ENCODE assay signal across 18 mouse cellular contexts in the genomic region with DNA sequence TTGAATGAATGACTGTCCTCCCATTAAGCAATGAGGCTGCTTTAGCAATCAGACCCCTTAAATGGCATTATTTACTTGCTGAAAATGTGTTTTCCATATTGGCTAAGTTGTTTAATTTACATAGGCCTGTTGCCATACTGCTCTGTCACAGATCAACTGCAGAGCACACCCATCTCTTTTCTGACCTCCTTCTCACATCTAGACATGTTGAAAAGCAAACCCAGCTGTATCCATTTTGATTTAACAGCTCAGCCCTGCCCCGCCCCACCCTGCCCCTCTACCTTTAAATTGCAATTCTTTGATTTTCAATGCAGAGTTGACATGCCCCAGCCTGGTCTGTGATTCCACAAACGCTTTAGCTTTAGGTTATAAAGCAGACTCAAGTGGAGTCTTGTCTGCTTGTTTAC.
DNase-seq lines count a peak whose midpoint lies in the region; ATAC-seq and TF ChIP-seq lines count a peak whose summit lies in the region.
"Had no signal": no experiment of that assay in that cellular context is flagged by ENCODE, and none has a peak within 500 bp of the region (broad histone marks: within the 10 kb centered on the region; RNA-seq: fewer than 3 reads in every experiment).

No protein-coding gene starts in this region.

- no peak overlapping the region for H3K9ac ChIP-seq in liver, embryonic 15.5 days
- H3K9ac ChIP-seq in liver, embryonic 12.5 days = no peak overlapping the region
- H3K9ac ChIP-seq in limb, embryonic 14.5 days (ENCODE audit: low read depth, low read length, severe bottlenecking) = no peak overlapping the region
- H3K9ac ChIP-seq in hindbrain, embryonic 11.5 days (ENCODE audit: low read depth, low read length) = no peak overlapping the region
- no peak overlapping the region for H3K9ac ChIP-seq in hindbrain, embryonic 14.5 days
- H3K9ac ChIP-seq: heart, embryonic 12.5 days; limb, embryonic 12.5 days; midbrain, embryonic 15.5 days had no signal

- H3K36me3 ChIP-seq in liver, embryonic 15.5 days (replicated peaks) = no peaks in the 10 kb centered on the region
- H3K36me3 ChIP-seq in liver, embryonic 12.5 days = no peaks in the 10 kb centered on the region
- no peaks in the 10 kb centered on the region for H3K36me3 ChIP-seq in limb, embryonic 14.5 days (ENCODE audit: control insufficient read depth, insufficient read depth, low read length)
- H3K36me3 ChIP-seq in hindbrain, embryonic 11.5 days (ENCODE audit: control insufficient read depth, insufficient read depth, low read length) = no peaks in the 10 kb centered on the region
- no peaks in the 10 kb centered on the region for H3K36me3 ChIP-seq in hindbrain, embryonic 14.5 days (replicated peaks; ENCODE audit: control insufficient read depth, insufficient read depth)
- H3K36me3 ChIP-seq: heart, embryonic 12.5 days; limb, embryonic 12.5 days; midbrain, embryonic 15.5 days had no signal

- TF ChIP-seq POLR2A in limb, embryonic 14.5 days (IDR thresholded peaks at IDR 0.05; ENCODE audit: borderline replicate concordance, extremely low read depth, insufficient read depth, insufficient read length) = no peak

- H3K27me3 ChIP-seq in liver, embryonic 15.5 days = no peaks in the 10 kb centered on the region
- H3K27me3 ChIP-seq in liver, embryonic 12.5 days (replicated peaks) = no peaks in the 10 kb centered on the region
- no peaks in the 10 kb centered on the region for H3K27me3 ChIP-seq in limb, embryonic 14.5 days (ENCODE audit: control insufficient read depth, insufficient read depth, low read length)
- H3K27me3 ChIP-seq in hindbrain, embryonic 11.5 days (ENCODE audit: control insufficient read depth, insufficient read depth, low read length) = no peaks in the 10 kb centered on the region
- no peaks in the 10 kb centered on the region for H3K27me3 ChIP-seq in hindbrain, embryonic 14.5 days (ENCODE audit: control insufficient read depth, insufficient read depth, low read length)
- H3K27me3 ChIP-seq: heart, embryonic 12.5 days; limb, embryonic 12.5 days; midbrain, embryonic 15.5 days had no signal

- H3K4me2 ChIP-seq in liver, embryonic 15.5 days = no peak overlapping the region
- H3K4me2 ChIP-seq in liver, embryonic 12.5 days = no peak overlapping the region
- H3K4me2 ChIP-seq in limb, embryonic 14.5 days (replicated peaks; ENCODE audit: low read depth, low read length, severe bottlenecking) = no peak overlapping the region
- no peak overlapping the region for H3K4me2 ChIP-seq in hindbrain, embryonic 11.5 days (replicated peaks; ENCODE audit: low read depth, low read length)
- H3K4me2 ChIP-seq in hindbrain, embryonic 14.5 days (replicated peaks) = no peak overlapping the region
- H3K4me2 ChIP-seq: heart, embryonic 12.5 days; limb, embryonic 12.5 days; midbrain, embryonic 15.5 days had no signal

- H3K4me3 ChIP-seq in liver, embryonic 15.5 days (replicated peaks) = no peak overlapping the region
- H3K4me3 ChIP-seq in liver, embryonic 12.5 days = no peak overlapping the region
- H3K4me3 ChIP-seq in limb, embryonic 14.5 days (replicated peaks; ENCODE audit: low read length) = no peak overlapping the region
- H3K4me3 ChIP-seq in hindbrain, embryonic 11.5 days (ENCODE audit: low read depth, low read length) = no peak overlapping the region
- H3K4me3 ChIP-seq in hindbrain, embryonic 14.5 days (replicated peaks; ENCODE audit: low read length) = no peak overlapping the region
- H3K4me3 ChIP-seq: erythroblast, embryonic 14.5 days; heart, embryonic 12.5 days; limb, embryonic 12.5 days; midbrain, embryonic 15.5 days had no signal

- DNase-seq in NIH3T3 (ENCODE audit: low read depth) = peak; percentile 82
- peak; percentile 73 for DNase-seq in adipocyte (ENCODE audit: low spot score)
- peak; percentile 18 for DNase-seq in limb, embryonic 14.5 days (ENCODE audit: low spot score)
- DNase-seq in hindbrain, embryonic 11.5 days (ENCODE audit: low spot score) = no peak
- DNase-seq in hindbrain, embryonic 14.5 days (ENCODE audit: low spot score) = no peak
- no peak for DNase-seq in embryo, embryonic 11 days
- DNase-seq: cerebellum, adult 9-11 months; retina, postnatal 1 day; right cerebral cortex, postnatal 4 days; thymus, adult 2 months had no signal

- H3K27ac ChIP-seq in liver, embryonic 15.5 days (replicated peaks) = 0 out of 2 replicates have a peak overlapping the region, but pooled peaks have one; percentile 14
- H3K27ac ChIP-seq in liver, embryonic 12.5 days = no peak overlapping the region
- H3K27ac ChIP-seq in limb, embryonic 14.5 days (replicated peaks; ENCODE audit: low read depth, low read length) = no peak overlapping the region
- no peak overlapping the region for H3K27ac ChIP-seq in hindbrain, embryonic 11.5 days (ENCODE audit: low read depth, low read length)
- no peak overlapping the region for H3K27ac ChIP-seq in hindbrain, embryonic 14.5 days
- H3K27ac ChIP-seq: hindbrain, postnatal 0 days; limb, embryonic 12.5 days; midbrain, embryonic 15.5 days had no signal

- ATAC-seq in liver, embryonic 15.5 days (ENCODE audit: insufficient read depth) = peak; percentile 54
- ATAC-seq in liver, embryonic 12.5 days = no peak
- no peak for ATAC-seq in limb, embryonic 14.5 days (ENCODE audit: low FRiP score, low read depth)
- no peak for ATAC-seq in hindbrain, embryonic 11.5 days (ENCODE audit: low FRiP score)
- ATAC-seq in hindbrain, embryonic 14.5 days (ENCODE audit: low FRiP score) = no peak
- ATAC-seq: forebrain, embryonic 16.5 days; hindbrain, postnatal 0 days; midbrain, embryonic 15.5 days had no signal

- H3K4me1 ChIP-seq in liver, embryonic 15.5 days (replicated peaks) = no peaks in the 10 kb centered on the region; the same call in 1 of the 2 replicates
- no peaks in the 10 kb centered on the region for H3K4me1 ChIP-seq in liver, embryonic 12.5 days
- H3K4me1 ChIP-seq in limb, embryonic 14.5 days (ENCODE audit: control insufficient read depth, insufficient read depth, low read length) = no peaks in the 10 kb centered on the region
- H3K4me1 ChIP-seq in hindbrain, embryonic 11.5 days (replicated peaks; ENCODE audit: control insufficient read depth, insufficient read depth, low read length) = no peaks in the 10 kb centered on the region
- H3K4me1 ChIP-seq in hindbrain, embryonic 14.5 days (replicated peaks; ENCODE audit: control insufficient read depth, insufficient read depth, low read length) = no peaks in the 10 kb centered on the region
- H3K4me1 ChIP-seq: heart, embryonic 12.5 days; midbrain, embryonic 15.5 days had no signal

- 38% methylated on average over 2 of the region's 2 CpGs for WGBS in liver, embryonic 15.5 days (ENCODE audit: insufficient replicate concordance)
- 65% methylated on average over 2 of the region's 2 CpGs for WGBS in liver, embryonic 12.5 days (ENCODE audit: insufficient replicate concordance)
- 46% methylated on average over 2 of the region's 2 CpGs for WGBS in limb, embryonic 14.5 days
- 93% methylated on average over 2 of the region's 2 CpGs for WGBS in hindbrain, embryonic 11.5 days
- 90% methylated on average over 2 of the region's 2 CpGs for WGBS in hindbrain, embryonic 14.5 days

- H3K9me3 ChIP-seq in liver, embryonic 15.5 days (replicated peaks) = no peaks in the 10 kb centered on the region
- H3K9me3 ChIP-seq in liver, embryonic 12.5 days (replicated peaks) = 0 out of 2 replicates have a peak, but pooled peaks cover 5% of the 10 kb centered on the region
- H3K9me3 ChIP-seq in limb, embryonic 14.5 days (ENCODE audit: control insufficient read depth, low read length) = peaks cover 1% of the 10 kb centered on the region
- H3K9me3 ChIP-seq in hindbrain, embryonic 11.5 days (ENCODE audit: control insufficient read depth, low read length) = no peaks in the 10 kb centered on the region
- peaks cover 4% of the 10 kb centered on the region for H3K9me3 ChIP-seq in hindbrain, embryonic 14.5 days (ENCODE audit: control insufficient read depth, low read length)
- H3K9me3 ChIP-seq: midbrain, embryonic 15.5 days had no signal

Comparison
In these comparisons a context has a peak if more than half of its experiments do, and no peak if none do; other contexts are left out.
1. DNase-seq: peak in NIH3T3 (single experiment), adipocyte (single experiment) and limb, embryonic 14.5 days (single experiment); none in hindbrain, embryonic 11.5 days (single experiment), hindbrain, embryonic 14.5 days (single experiment) and embryo, embryonic 11 days (single experiment).